Mouse (Mus musculus) myocyte (in vitro differentiated cells): ENCODE data around the gene Cpox.

Experiments
- CEBPB ChIP-seq: IDR thresholded peaks from 2 replicates; pipeline ENCODE4 v1.6.1; 2011; ENCODE audit warnings: mild to moderate bottlenecking, moderate library complexity; ENCODE audit not compliant: poor library complexity, insufficient read depth, severe bottlenecking
- POLR2A ChIP-seq: IDR thresholded peaks from one replicate; pipeline ENCODE4 v1.6.1; 2011; ENCODE audit warnings: low read depth, mild to moderate bottlenecking, control low read depth, moderate library complexity; ENCODE audit not compliant: insufficient read length

GRCm38 (mm10) chr16:58622377-58622776 is 47.7 kb upstream of the Cpox start:
- TF ChIP-seq POLR2A (no peak), CEBPB (no peak)
